Mouse (Mus musculus) hindbrain, embryonic 10.5 days (tissue): ENCODE measurements around the gene Dnm2. TPM values are rescaled to one million over a fixed set of nuclear protein-coding genes. Genes with fewer than 3 reads are reported as not detected.
"Not testable (repeated sequence)": the region's sequence is repeated elsewhere in the genome, so short reads cannot be mapped to it uniquely, and the experiment has no call there.

Source experiments
- DNase-seq: peaks from one replicate; pipeline ENCODE4 v3.0.0-alpha.2; 2017; ENCODE audit warnings: low spot score
- H3K27ac ChIP-seq: fragments of 300-500 bp; sonication (generic); 2 replicates; pipeline ENCODE4 v1.5.1; 2016; ENCODE audit warnings: mild to moderate bottlenecking, moderate library complexity
- H3K27me3 ChIP-seq: fragments of 300-500 bp; sonication (generic); 2 replicates; pipeline ENCODE4 v1.6.1; 2016; ENCODE audit warnings: mild to moderate bottlenecking; ENCODE audit not compliant: poor library complexity, insufficient read depth, severe bottlenecking
- H3K36me3 ChIP-seq: fragments of 300-500 bp; sonication (generic); 2 replicates; pipeline ENCODE4 v1.6.1; 2016; ENCODE audit warnings: mild to moderate bottlenecking, moderate library complexity
- H3K4me1 ChIP-seq: fragments of 300-500 bp; sonication (generic); replicated peaks from 2 replicates; pipeline ENCODE4 v1.6.1; 2016; ENCODE audit warnings: mild to moderate bottlenecking
- H3K4me3 ChIP-seq: fragments of 300-500 bp; sonication (generic); 2 replicates; pipeline ENCODE4 v1.5.1; 2016; ENCODE audit warnings: mild to moderate bottlenecking, moderate library complexity
- H3K9me3 ChIP-seq: fragments of 300-500 bp; sonication (generic); 2 replicates; pipeline ENCODE4 v1.6.1; 2016; ENCODE audit warnings: mild to moderate bottlenecking, moderate library complexity
- WGBS: fragments of 180-500 bp; shearing (Covaris S2); methylation state at CpG from one replicate; pipeline ENCODE4 v1.1.7; 2016; 5-methylcytosine and 5-hydroxymethylcytosine counted together
- polyA plus RNA-seq: library from polyadenylated mRNA; unstranded; fragments of >200 nt; fragmentation: Nextera tagmentation; extraction: Ambion mirVana; gene quantifications from 2 replicates; pipeline ENCODE4 v1.2.1, GENCODE M21; 2016

Gene Dnm2
- polyA plus RNA-seq, 1 experiment from 2014 or later = 80.4 TPM

GRCm38 (mm10) chr9:21469032-21470024 is 44.6 kb downstream of the Dnm2 start:
- DNase-seq = peak; percentile 39
- H3K27me3 ChIP-seq = no peaks in the 10 kb centered on the region
- H3K36me3 ChIP-seq = peaks cover 92% of the 10 kb centered on the region
- no peaks in the 10 kb centered on the region for H3K4me1 ChIP-seq
- H3K27ac ChIP-seq = no peak overlapping the region
- WGBS = 91% methylated on average over 20 of the region's 20 CpGs
- no peaks in the 10 kb centered on the region for H3K9me3 ChIP-seq
- no peak overlapping the region for H3K4me3 ChIP-seq

GRCm38 (mm10) chr9:21472913-21473312 is 48.2 kb downstream of the Dnm2 start:
- H3K27ac ChIP-seq = no peak overlapping the region
- peaks cover 7% of the 10 kb centered on the region; the same call in 1 of the 2 replicates for H3K9me3 ChIP-seq
- H3K4me1 ChIP-seq = no peaks in the 10 kb centered on the region
- H3K4me3 ChIP-seq = no peak overlapping the region
- H3K36me3 ChIP-seq = peaks cover 96% of the 10 kb centered on the region
- DNase-seq = no peak
- 91% methylated on average over 4 of the region's 4 CpGs for WGBS
- H3K27me3 ChIP-seq = no peaks in the 10 kb centered on the region

GRCm38 (mm10) chr9:21477707-21478106 is 53.0 kb downstream of the Dnm2 start:
- H3K4me3 ChIP-seq = no peak overlapping the region
- no peaks in the 10 kb centered on the region for H3K27me3 ChIP-seq
- 96% methylated on average over 6 of the region's 6 CpGs for WGBS
- H3K36me3 ChIP-seq = peaks cover 97% of the 10 kb centered on the region
- H3K4me1 ChIP-seq = no peaks in the 10 kb centered on the region
- peaks cover 9% of the 10 kb centered on the region; the same call in 1 of the 2 replicates for H3K9me3 ChIP-seq
- DNase-seq = no peak
- no peak overlapping the region for H3K27ac ChIP-seq

GRCm38 (mm10) chr9:21484065-21484464 is 59.4 kb downstream of the Dnm2 start:
- H3K9me3 ChIP-seq = no peaks in the 10 kb centered on the region
- no peak for DNase-seq
- H3K4me3 ChIP-seq = no peak overlapping the region
- WGBS = 95% methylated on average over 4 of the region's 4 CpGs
- peaks cover 91% of the 10 kb centered on the region for H3K36me3 ChIP-seq
- no peaks in the 10 kb centered on the region for H3K4me1 ChIP-seq
- no peak overlapping the region for H3K27ac ChIP-seq
- no peaks in the 10 kb centered on the region for H3K27me3 ChIP-seq

- H3K4me1 ChIP-seq, DNase-seq, H3K27me3 ChIP-seq, H3K4me3 ChIP-seq, H3K9me3 ChIP-seq, H3K27ac ChIP-seq: not testable (repeated sequence)
- 88% methylated on average over 1 of the region's 2 CpGs for WGBS
- H3K36me3 ChIP-seq = peaks cover 86% of the 10 kb centered on the region
These were observed 63.5 kb downstream of the Dnm2 start for GRCm38 (mm10) chr9:21488246-21488645.

GRCm38 (mm10) chr9:21490696-21491095 is 66.0 kb downstream of the Dnm2 start:
- H3K36me3 ChIP-seq = peaks cover 86% of the 10 kb centered on the region
- 93% methylated on average over 9 of the region's 9 CpGs for WGBS

DNA sequence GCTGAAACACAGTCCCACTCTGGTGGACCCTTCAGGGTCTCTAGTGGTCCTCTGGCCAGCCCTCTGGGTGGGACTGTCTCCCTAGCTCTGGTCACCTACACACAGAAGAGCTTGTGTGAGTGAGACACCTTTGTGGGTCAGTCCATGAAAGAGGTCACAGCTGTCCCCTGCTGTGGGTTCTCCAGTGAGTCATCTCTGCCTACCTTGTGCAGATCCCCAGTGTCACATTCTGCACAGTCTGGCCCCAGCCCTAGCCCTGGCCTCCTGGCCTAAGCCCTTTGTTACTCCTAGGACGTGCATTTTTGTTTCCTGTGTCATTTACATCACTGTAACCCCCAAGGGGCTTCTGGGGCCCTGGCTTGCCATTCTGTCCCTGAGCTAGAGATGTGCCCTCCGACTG is 69.2 kb downstream of the Dnm2 start:
- no peak for DNase-seq
- 48% methylated on average over 2 of the region's 2 CpGs for WGBS
- no peaks in the 10 kb centered on the region for H3K27me3 ChIP-seq
- no peak overlapping the region for H3K4me3 ChIP-seq
- peaks cover 84% of the 10 kb centered on the region for H3K36me3 ChIP-seq
- H3K27ac ChIP-seq = peak overlapping the region; percentile 47
- peaks cover 6% of the 10 kb centered on the region; the same call in 1 of the 2 replicates for H3K4me1 ChIP-seq
- H3K9me3 ChIP-seq = no peaks in the 10 kb centered on the region

More at GRCm38 (mm10) chr9:21490696-21491095, 66.0 kb downstream of the Dnm2 start:
- Histone ChIP-seq H3K27ac (no peak overlapping the region), H3K27me3 (no peaks in the 10 kb centered on the region), H3K9me3 (no peaks in the 10 kb centered on the region), H3K4me1 (peaks cover 6% of the 10 kb centered on the region; the same call in 1 of the 2 replicates), H3K4me3 (no peak overlapping the region)
- no peak for DNase-seq

- Histone ChIP-seq H3K36me3 (peaks cover 84% of the 10 kb centered on the region), H3K27me3 (no peaks in the 10 kb centered on the region), H3K27ac (no peak overlapping the region), H3K4me1 (peaks cover 6% of the 10 kb centered on the region; the same call in 1 of the 2 replicates), H3K9me3 (no peaks in the 10 kb centered on the region), H3K4me3 (no peak overlapping the region)
- DNase-seq = no peak
- 89% methylated on average over 9 of the region's 9 CpGs for WGBS
These were observed 70.0 kb downstream of the Dnm2 start for GRCm38 (mm10) chr9:21494726-21495125.

- peak; percentile 77 for DNase-seq
- 71% methylated on average over 19 of the region's 19 CpGs for WGBS
- peaks cover 6% of the 10 kb centered on the region; the same call in 1 of the 2 replicates for H3K4me1 ChIP-seq
- peak overlapping the region; percentile 70 for H3K27ac ChIP-seq
- H3K4me3 ChIP-seq = peak overlapping the region; percentile 23; the same call in 1 of the 2 replicates
- H3K36me3 ChIP-seq = peaks cover 76% of the 10 kb centered on the region
- H3K9me3 ChIP-seq = no peaks in the 10 kb centered on the region
- H3K27me3 ChIP-seq = no peaks in the 10 kb centered on the region
These were observed 71.8 kb downstream of the Dnm2 start for GRCm38 (mm10) chr9:21496308-21497049.

DNA sequence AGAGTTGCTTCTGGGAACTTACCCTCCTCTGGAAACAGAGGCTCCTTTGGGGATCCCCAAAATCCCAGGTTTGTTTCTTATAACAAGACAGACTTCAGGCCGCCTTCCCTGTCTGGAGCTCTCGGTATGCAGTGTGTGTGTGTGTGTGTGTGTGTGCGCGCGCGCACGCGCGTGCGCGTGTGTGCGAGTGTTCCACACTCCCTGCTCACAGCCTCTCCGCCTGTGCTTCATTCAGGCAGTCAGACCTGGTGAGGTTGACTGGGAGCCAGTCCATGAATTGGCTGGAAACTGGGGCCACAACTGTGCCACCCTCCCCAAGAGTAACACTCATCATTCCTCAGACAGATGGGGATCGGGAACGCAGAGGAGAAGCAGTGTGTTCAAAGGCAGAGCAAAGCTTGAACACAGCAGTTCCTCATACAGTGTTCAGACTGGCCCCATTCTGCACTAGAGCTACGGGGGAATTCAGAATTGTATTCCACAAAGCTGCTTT is 72.4 kb downstream of the Dnm2 start:
- H3K9me3 ChIP-seq = no peaks in the 10 kb centered on the region
- H3K27me3 ChIP-seq = no peaks in the 10 kb centered on the region
- peaks cover 69% of the 10 kb centered on the region for H3K36me3 ChIP-seq
- WGBS = 83% methylated on average over 16 of the region's 16 CpGs
- H3K27ac ChIP-seq = peak overlapping the region; percentile 70
- DNase-seq = no peak
- peaks cover 6% of the 10 kb centered on the region; the same call in 1 of the 2 replicates for H3K4me1 ChIP-seq
- H3K4me3 ChIP-seq = 0 out of 2 replicates have a peak overlapping the region, but pooled peaks have one; percentile 0

GRCm38 (mm10) chr9:21497664-21498063 is 73.0 kb downstream of the Dnm2 start:
- WGBS = 90% methylated on average over 2 of the region's 2 CpGs
- no peak for DNase-seq
- no peak overlapping the region for H3K4me3 ChIP-seq
- H3K4me1 ChIP-seq = peaks cover 6% of the 10 kb centered on the region; the same call in 1 of the 2 replicates
- H3K27me3 ChIP-seq = no peaks in the 10 kb centered on the region
- 0 out of 2 replicates have a peak overlapping the region, but pooled peaks have one; percentile 70 for H3K27ac ChIP-seq
- peaks cover 68% of the 10 kb centered on the region for H3K36me3 ChIP-seq
- H3K9me3 ChIP-seq = no peaks in the 10 kb centered on the region

DNA sequence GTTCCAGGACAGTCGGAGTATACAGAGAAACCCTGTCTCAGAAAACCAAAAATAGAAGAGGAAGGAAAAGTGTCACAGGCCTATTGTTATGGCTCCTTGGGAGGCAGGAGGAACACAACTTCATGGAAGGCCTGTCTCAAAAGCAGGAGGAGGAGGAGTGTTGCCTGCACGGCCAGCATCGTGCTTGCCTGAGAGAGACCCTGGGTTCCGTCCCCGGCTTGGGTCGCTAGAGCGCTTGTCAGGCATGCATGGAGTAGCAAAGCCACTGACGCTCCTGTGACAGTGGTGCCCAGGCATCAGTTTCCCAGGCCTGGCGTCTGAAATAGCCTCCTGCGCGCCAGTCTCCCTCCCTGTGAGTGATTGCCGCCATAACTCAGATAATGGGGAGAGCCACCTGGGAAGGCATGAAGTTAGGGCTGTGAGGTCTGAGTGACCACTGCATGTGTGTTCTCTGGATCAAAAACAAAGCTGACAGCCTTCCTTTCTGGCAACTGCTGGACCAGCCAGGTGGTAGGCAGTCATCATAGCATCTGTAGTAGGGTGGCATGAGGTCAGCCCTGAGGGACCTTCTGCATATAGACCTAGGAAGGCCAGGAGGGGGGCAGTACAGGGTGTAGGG is 73.7 kb downstream of the Dnm2 start:
- Histone ChIP-seq H3K36me3 (peaks cover 72% of the 10 kb centered on the region), H3K27ac (peak overlapping the region; percentile 18; the same call in 1 of the 2 replicates), H3K4me3 (no peak overlapping the region), H3K9me3 (no peaks in the 10 kb centered on the region), H3K27me3 (no peaks in the 10 kb centered on the region), H3K4me1 (peaks cover 6% of the 10 kb centered on the region; the same call in 1 of the 2 replicates)
- no peak for DNase-seq
- 91% methylated on average over 12 of the region's 12 CpGs for WGBS
